Mouse (Mus musculus) limb, embryonic 12.5 days (tissue): ENCODE results near the gene Kmt5a. TPM values are rescaled to one million over a fixed set of nuclear protein-coding genes. Genes with fewer than 3 reads are reported as not detected.

Source experiments
- ATAC-seq: fragments of 200-750 bp; cut with Nextera tagmentation; 2 replicates; pipeline ENCODE4 v1.8.0; 2017; ENCODE audit warnings: low read depth, moderate TSS enrichment; ENCODE audit not compliant: insufficient number of reproducible peaks, insufficient read depth, low FRiP score, low TSS enrichment
- H3K27ac ChIP-seq: fragments of 300-500 bp; sonication (generic); 2 replicates; pipeline ENCODE4 v1.5.1; 2016; ENCODE audit warnings: mild to moderate bottlenecking, moderate library complexity
- H3K27me3 ChIP-seq: fragments of 300-500 bp; sonication (generic); 2 replicates; pipeline ENCODE4 v1.6.1; 2016; ENCODE audit warnings: mild to moderate bottlenecking, moderate library complexity
- H3K36me3 ChIP-seq: fragments of 300-500 bp; sonication (generic); 2 replicates; pipeline ENCODE4 v1.6.1; 2016; ENCODE audit warnings: mild to moderate bottlenecking, moderate library complexity
- H3K4me1 ChIP-seq: fragments of 300-500 bp; sonication (generic); replicated peaks from 2 replicates; pipeline ENCODE4 v1.6.1; 2016
- H3K4me2 ChIP-seq: fragments of 300-500 bp; sonication (generic); 2 replicates; pipeline ENCODE4 v1.6.1; 2016; ENCODE audit warnings: mild to moderate bottlenecking, moderate library complexity
- H3K4me3 ChIP-seq: fragments of 300-500 bp; sonication (generic); replicated peaks from 2 replicates; pipeline ENCODE4 v1.5.1; 2016; ENCODE audit warnings: mild to moderate bottlenecking
- H3K9ac ChIP-seq: fragments of 300-500 bp; sonication (generic); replicated peaks from 2 replicates; pipeline ENCODE4 v1.6.1; 2016; ENCODE audit warnings: mild to moderate bottlenecking, moderate library complexity
- H3K9me3 ChIP-seq: fragments of 300-500 bp; sonication (generic); 2 replicates; pipeline ENCODE4 v1.6.1; 2016; ENCODE audit warnings: mild to moderate bottlenecking, moderate library complexity
- WGBS: fragments of 180-500 bp; shearing (Covaris S2); methylation state at CpG from one replicate; pipeline ENCODE4 v1.1.7; 2016; 5-methylcytosine and 5-hydroxymethylcytosine counted together
- microRNA-seq: library from miRNA; unstranded; fragments of <30 nt; microRNA quantifications from one replicate; pipeline ENCODE4, GENCODE M21; 2017
- polyA plus RNA-seq: library from polyadenylated mRNA; unstranded; fragments of >200 nt; fragmentation: Nextera tagmentation; extraction: Ambion mirVana; gene quantifications from 2 replicates; pipeline ENCODE4 v1.2.1, GENCODE M21; 2016

The Kmt5a gene
- polyA plus RNA-seq, 1 experiment from 2014 or later = 60.6 TPM

GRCm38 (mm10) chr5:124500573-124500972 is 60.8 kb downstream of the Kmt5a start:
- H3K4me2 ChIP-seq = no peak overlapping the region

GRCm38 (mm10) chr5:124501541-124501940 is 61.8 kb downstream of the Kmt5a start:
- 0 out of 2 replicates have a peak, but pooled peaks cover under 1% of the 10 kb centered on the region for H3K4me1 ChIP-seq
- no peak overlapping the region for H3K9ac ChIP-seq
- no peak for ATAC-seq
- H3K27me3 ChIP-seq = no peaks in the 10 kb centered on the region
- WGBS = 89% methylated on average over 10 of the region's 10 CpGs
- H3K4me2 ChIP-seq = no peak overlapping the region
- H3K4me3 ChIP-seq = no peak overlapping the region
- peaks cover 88% of the 10 kb centered on the region for H3K36me3 ChIP-seq
- no peak overlapping the region for H3K27ac ChIP-seq
- H3K9me3 ChIP-seq = no peaks in the 10 kb centered on the region

More at GRCm38 (mm10) chr5:124500573-124500972, 60.8 kb downstream of the Kmt5a start:
- H3K9ac ChIP-seq = no peak overlapping the region
- peaks cover 89% of the 10 kb centered on the region for H3K36me3 ChIP-seq
- no peaks in the 10 kb centered on the region for H3K9me3 ChIP-seq
- H3K27me3 ChIP-seq = no peaks in the 10 kb centered on the region
- no peak overlapping the region for H3K4me3 ChIP-seq
- no peak overlapping the region for H3K27ac ChIP-seq
- ATAC-seq = no peak
- no peaks in the 10 kb centered on the region for H3K4me1 ChIP-seq
- WGBS = 99% methylated on average over 3 of the region's 3 CpGs

GRCm38 (mm10) chr5:124503742-124504141 is 64.0 kb downstream of the Kmt5a start:
- 69% methylated on average over 14 of the region's 14 CpGs for WGBS
- no peak for ATAC-seq
- Histone ChIP-seq H3K27ac (no peak overlapping the region), H3K4me3 (no peak overlapping the region), H3K9ac (no peak overlapping the region), H3K36me3 (peaks cover 87% of the 10 kb centered on the region), H3K4me1 (peaks cover 3% of the 10 kb centered on the region; the same call in 1 of the 2 replicates), H3K27me3 (no peaks in the 10 kb centered on the region), H3K4me2 (no peak overlapping the region), H3K9me3 (no peaks in the 10 kb centered on the region)

GRCm38 (mm10) chr5:124505235-124505634 is 65.5 kb downstream of the Kmt5a start:
- no peak for ATAC-seq
- Histone ChIP-seq H3K4me2 (no peak overlapping the region), H3K9ac (no peak overlapping the region), H3K27ac (no peak overlapping the region), H3K27me3 (no peaks in the 10 kb centered on the region), H3K9me3 (no peaks in the 10 kb centered on the region), H3K36me3 (peaks cover 90% of the 10 kb centered on the region), H3K4me3 (no peak overlapping the region), H3K4me1 (peaks cover 3% of the 10 kb centered on the region; the same call in 1 of the 2 replicates)
- WGBS = 88% methylated on average over 4 of the region's 4 CpGs

GRCm38 (mm10) chr5:124506731-124507359 is 67.1 kb downstream of the Kmt5a start:
- Histone ChIP-seq H3K4me3 (no peak overlapping the region), H3K27ac (no peak overlapping the region), H3K9ac (no peak overlapping the region; the same call in 1 of the 2 replicates), H3K9me3 (no peaks in the 10 kb centered on the region), H3K27me3 (no peaks in the 10 kb centered on the region), H3K4me1 (peaks cover 3% of the 10 kb centered on the region; the same call in 1 of the 2 replicates), H3K4me2 (no peak overlapping the region), H3K36me3 (peaks cover 91% of the 10 kb centered on the region)
- 55% methylated on average over 10 of the region's 10 CpGs for WGBS
- no peak for ATAC-seq

- Histone ChIP-seq H3K4me2 (no peak overlapping the region), H3K27me3 (no peaks in the 10 kb centered on the region), H3K36me3 (peaks cover 91% of the 10 kb centered on the region), H3K27ac (no peak overlapping the region), H3K9ac (no peak overlapping the region), H3K9me3 (no peaks in the 10 kb centered on the region), H3K4me3 (no peak overlapping the region), H3K4me1 (peaks cover 3% of the 10 kb centered on the region; the same call in 1 of the 2 replicates)
- no peak for ATAC-seq
- WGBS = 92% methylated on average over 6 of the region's 6 CpGs
These were observed 69.5 kb downstream of the Kmt5a start for GRCm38 (mm10) chr5:124509200-124509599.

GRCm38 (mm10) chr5:124509742-124510237 is 70.1 kb downstream of the Kmt5a start:
- 81% methylated on average over 12 of the region's 12 CpGs for WGBS
- H3K9me3 ChIP-seq = no peaks in the 10 kb centered on the region
- no peak overlapping the region for H3K9ac ChIP-seq
- peaks cover 3% of the 10 kb centered on the region; the same call in 1 of the 2 replicates for H3K4me1 ChIP-seq
- peaks cover 90% of the 10 kb centered on the region for H3K36me3 ChIP-seq
- no peak for ATAC-seq
- no peaks in the 10 kb centered on the region for H3K27me3 ChIP-seq
- H3K27ac ChIP-seq = no peak overlapping the region
- no peak overlapping the region for H3K4me3 ChIP-seq
- no peak overlapping the region for H3K4me2 ChIP-seq

- Histone ChIP-seq H3K4me1 (peaks cover 3% of the 10 kb centered on the region; the same call in 1 of the 2 replicates), H3K4me3 (no peak overlapping the region), H3K27ac (no peak overlapping the region), H3K9me3 (no peaks in the 10 kb centered on the region), H3K9ac (no peak overlapping the region), H3K4me2 (no peak overlapping the region), H3K36me3 (peaks cover 89% of the 10 kb centered on the region), H3K27me3 (no peaks in the 10 kb centered on the region)
- ATAC-seq = no peak
- 92% methylated on average over 10 of the region's 10 CpGs for WGBS
These were observed 70.9 kb downstream of the Kmt5a start for GRCm38 (mm10) chr5:124510536-124511050.

Small RNA genes within 50 kb of the gene (microRNA-seq; reads per million reads assigned to microRNA genes)
- 0.70 reads per million for gene Gm27486

Other genes with a start within 250 kb of the Kmt5a start
- gene Pitpnm2, start 190.2 kb upstream of the Kmt5a start, polyA plus RNA-seq = 3.1 and 3.6 TPM in 2 replicates
- 18.8 and 19.7 TPM in 2 replicates for gene Mphosph9, start 112.0 kb upstream of the Kmt5a start, polyA plus RNA-seq
- gene 2810006K23Rik, start 111.8 kb upstream of the Kmt5a start, polyA plus RNA-seq = 15.8 and 17.2 TPM in 2 replicates
- gene Cdk2ap1, start 76.8 kb upstream of the Kmt5a start, polyA plus RNA-seq = 68.4 and 218 TPM in 2 replicates
- 89.0 and 109 TPM in 2 replicates for gene Sbno1, start 13.9 kb upstream of the Kmt5a start, polyA plus RNA-seq
- 28.3 and 31.4 TPM in 2 replicates for gene Rilpl2, start 38.4 kb downstream of the Kmt5a start, polyA plus RNA-seq
- gene Snrnp35, start 43.2 kb downstream of the Kmt5a start, polyA plus RNA-seq = 27.0 and 30.5 TPM in 2 replicates
- gene Rilpl1, start 91.5 kb downstream of the Kmt5a start, polyA plus RNA-seq = 27.5 and 31.5 TPM in 2 replicates
- 484 and 497 TPM in 2 replicates for gene Tmed2, start 100.8 kb downstream of the Kmt5a start, polyA plus RNA-seq
- gene Ddx55, start 112.9 kb downstream of the Kmt5a start, polyA plus RNA-seq = 18.5 and 19.9 TPM in 2 replicates
- gene Eif2b1, start 139.2 kb downstream of the Kmt5a start, polyA plus RNA-seq = 71.2 and 74.7 TPM in 2 replicates
- gene Gtf2h3, start 139.2 kb downstream of the Kmt5a start, polyA plus RNA-seq = 86.6 and 90.0 TPM in 2 replicates
- gene Atp6v0a2, start 188.6 kb downstream of the Kmt5a start, polyA plus RNA-seq = 50.0 and 51.2 TPM in 2 replicates